Mouse (Mus musculus) stomach, embryonic 16.5 days (tissue): ENCODE data around the gene Suv39h1. TPM values are rescaled to one million over a fixed set of nuclear protein-coding genes. Genes with fewer than 3 reads are reported as not detected.

ENCODE experiments used
- ATAC-seq: fragments of 200-750 bp; cut with Nextera tagmentation; 2 replicates; pipeline ENCODE4 v1.8.0; 2017; ENCODE audit warnings: moderate number of reproducible peaks, moderate TSS enrichment; ENCODE audit not compliant: insufficient read depth, low FRiP score
- H3K27ac ChIP-seq: fragments of 300-500 bp; sonication (generic); 2 replicates; pipeline ENCODE4 v1.5.1; 2014; ENCODE audit warnings: low read length
- H3K27me3 ChIP-seq: fragments of 300-500 bp; sonication (generic); 2 replicates; pipeline ENCODE4 v1.6.1; 2014; ENCODE audit warnings: low read length, control low read depth, mixed read lengths; ENCODE audit not compliant: control insufficient read depth, insufficient read depth
- H3K36me3 ChIP-seq: fragments of 300-500 bp; sonication (generic); 2 replicates; pipeline ENCODE4 v1.6.1; 2014; ENCODE audit warnings: low read length; ENCODE audit not compliant: control insufficient read depth, insufficient read depth
- H3K4me1 ChIP-seq: fragments of 300-500 bp; sonication (generic); 2 replicates; pipeline ENCODE4 v1.6.1; 2014; ENCODE audit warnings: low read length, control low read depth, mixed read lengths; ENCODE audit not compliant: control insufficient read depth, insufficient read depth
- H3K4me2 ChIP-seq: fragments of 300-500 bp; sonication (generic); 2 replicates; pipeline ENCODE4 v1.6.1; 2014; ENCODE audit warnings: low read depth, low read length, mixed read lengths
- H3K4me3 ChIP-seq: fragments of 300-500 bp; sonication (generic); replicated peaks from 2 replicates; pipeline ENCODE4 v1.5.1; 2014; ENCODE audit warnings: mild to moderate bottlenecking, low read length
- H3K9ac ChIP-seq: fragments of 300-500 bp; sonication (generic); 2 replicates; pipeline ENCODE4 v1.6.1; 2014; ENCODE audit warnings: low read length
- H3K9me3 ChIP-seq: fragments of 300-500 bp; sonication (generic); replicated peaks from 2 replicates; pipeline ENCODE4 v1.6.1; 2016; ENCODE audit warnings: low read length, control low read depth; ENCODE audit not compliant: control insufficient read depth
- WGBS: fragments of 180-500 bp; shearing (Covaris S2); extraction: QIAGEN DNeasy Blood & Tissue Kit; methylation state at CpG from one replicate; pipeline ENCODE4 v1.1.7; 2014; 5-methylcytosine and 5-hydroxymethylcytosine counted together
- polyA plus RNA-seq: library from polyadenylated mRNA; unstranded; fragments of >200 nt; fragmentation: Nextera tagmentation; extraction: Ambion mirVana; gene quantifications from 2 replicates; pipeline ENCODE4 v1.2.1, GENCODE M21; 2015

Gene Suv39h1
- polyA plus RNA-seq, 1 experiment from 2014 or later: 42.1 TPM

DNA sequence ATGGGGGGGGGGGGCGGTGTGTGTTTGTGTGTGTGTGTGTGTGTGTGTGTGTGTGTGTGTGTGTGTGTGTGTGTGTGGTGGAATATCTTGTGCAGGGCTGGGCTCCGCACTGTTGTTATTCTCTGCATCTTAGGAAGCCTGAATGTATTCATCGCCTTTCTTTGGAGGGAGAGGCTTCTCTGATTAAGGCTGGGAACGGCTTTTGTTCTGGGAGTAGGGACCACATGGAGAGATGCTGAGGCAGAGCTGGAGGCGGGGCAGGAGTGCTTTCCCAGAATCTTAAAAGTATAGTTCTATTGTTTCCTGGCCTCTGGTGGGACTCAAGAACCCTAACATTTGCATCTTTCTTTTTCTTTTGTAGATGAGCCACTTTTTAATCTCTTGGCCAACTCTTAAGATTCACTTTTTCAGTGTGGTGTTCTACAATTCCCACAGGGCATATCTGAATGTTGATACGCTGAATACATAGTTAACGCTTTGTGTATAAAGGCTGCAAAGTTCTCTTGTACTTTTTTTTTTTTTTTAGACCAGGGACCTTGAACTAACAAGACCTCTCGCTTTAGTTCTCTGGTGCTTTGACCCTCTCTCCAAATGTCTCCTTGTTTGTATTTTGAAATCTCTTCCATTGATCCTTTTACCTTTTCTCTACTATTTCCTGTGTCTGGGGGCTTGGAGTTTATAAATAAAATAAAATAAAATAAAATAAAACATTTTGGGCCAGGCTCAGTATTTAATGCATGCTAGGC, 60.8 kb downstream of the Suv39h1 start:
- no peaks in the 10 kb centered on the region for H3K27me3 ChIP-seq
- H3K36me3 ChIP-seq: no peaks in the 10 kb centered on the region
- H3K4me2 ChIP-seq: no peak overlapping the region
- no peak for ATAC-seq
- 37% methylated on average over 7 of the region's 8 CpGs for WGBS
- H3K4me1 ChIP-seq: no peaks in the 10 kb centered on the region
- H3K9ac ChIP-seq: no peak overlapping the region
- no peak overlapping the region for H3K27ac ChIP-seq
- H3K9me3 ChIP-seq: no peaks in the 10 kb centered on the region
- H3K4me3 ChIP-seq: no peak overlapping the region

DNA sequence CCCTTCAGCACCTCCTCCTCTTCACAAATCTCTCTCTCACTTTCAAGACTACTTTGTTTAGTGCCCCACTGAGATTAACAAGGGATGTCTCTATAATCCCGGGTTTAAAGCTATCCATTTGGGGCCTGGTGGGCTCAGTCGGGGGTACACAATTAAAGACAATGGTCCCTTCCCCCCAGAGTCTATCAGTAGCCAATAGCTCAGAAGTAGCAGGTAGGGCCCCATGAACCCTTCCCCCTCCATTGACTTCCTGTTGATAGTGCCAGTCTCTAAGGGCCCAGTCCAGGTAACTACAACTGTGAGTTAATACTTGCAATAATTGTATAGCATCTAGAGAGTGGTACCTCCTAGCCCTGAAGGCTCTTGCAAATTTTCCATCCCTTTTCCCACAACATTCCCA, 61.4 kb downstream of the Suv39h1 start:
- Histone ChIP-seq H3K27ac (no peak overlapping the region), H3K9me3 (no peaks in the 10 kb centered on the region), H3K4me3 (no peak overlapping the region), H3K4me1 (no peaks in the 10 kb centered on the region), H3K36me3 (no peaks in the 10 kb centered on the region), H3K4me2 (no peak overlapping the region), H3K27me3 (no peaks in the 10 kb centered on the region), H3K9ac (no peak overlapping the region)
- ATAC-seq: no peak
- 23% methylated on average over 2 of the region's 2 CpGs for WGBS

Other genes starting within 250 kb of the Suv39h1 start
- 25.3 and 28.6 TPM in 2 replicates for gene Otud5, start 233.4 kb downstream of the Suv39h1 start, polyA plus RNA-seq
- gene Pim2, start 196.5 kb downstream of the Suv39h1 start, polyA plus RNA-seq: 10.9 and 11.1 TPM in 2 replicates
- 45.0 and 47.0 TPM in 2 replicates for gene Slc35a2, start 190.7 kb downstream of the Suv39h1 start, polyA plus RNA-seq
- 99.8 and 104 TPM in 2 replicates for gene Pqbp1, start 175.5 kb downstream of the Suv39h1 start, polyA plus RNA-seq
- 142 and 143 TPM in 2 replicates for gene Timm17b, start 175.4 kb downstream of the Suv39h1 start, polyA plus RNA-seq
- gene Gm10491, start 166.9 kb downstream of the Suv39h1 start, polyA plus RNA-seq: not detected in 2 replicates
- gene Gm10490, start 165.2 kb downstream of the Suv39h1 start, polyA plus RNA-seq: not detected in 2 replicates
- 7.6 and 8.6 TPM in 2 replicates for gene Pcsk1n, start 154.9 kb downstream of the Suv39h1 start, polyA plus RNA-seq
- gene Eras, start 146.2 kb downstream of the Suv39h1 start, polyA plus RNA-seq: not detected in 2 replicates
- gene Hdac6, start 126.9 kb downstream of the Suv39h1 start, polyA plus RNA-seq: 21.4 and 23.3 TPM in 2 replicates
- 5.6 and 6.0 TPM in 2 replicates for gene Gata1, start 96.7 kb downstream of the Suv39h1 start, polyA plus RNA-seq
- gene Glod5, start 56.3 kb downstream of the Suv39h1 start, polyA plus RNA-seq: 1.8 and 2.1 TPM in 2 replicates
- gene Was, start 15.7 kb upstream of the Suv39h1 start, polyA plus RNA-seq: 0.41 and 0.62 TPM in 2 replicates
- gene Wdr13, start 58.1 kb upstream of the Suv39h1 start, polyA plus RNA-seq: 31.5 and 35.5 TPM in 2 replicates
- 396 and 404 TPM in 2 replicates for gene Rbm3, start 71.1 kb upstream of the Suv39h1 start, polyA plus RNA-seq
- gene Tbc1d25, start 101.4 kb upstream of the Suv39h1 start, polyA plus RNA-seq: 10.9 and 11.6 TPM in 2 replicates
- gene Ebp, start 118.8 kb upstream of the Suv39h1 start, polyA plus RNA-seq: 53.3 and 67.0 TPM in 2 replicates
- gene Porcn, start 131.8 kb upstream of the Suv39h1 start, polyA plus RNA-seq: 13.8 and 15.9 TPM in 2 replicates
- gene Ftsj1, start 177.6 kb upstream of the Suv39h1 start, polyA plus RNA-seq: 35.1 and 39.1 TPM in 2 replicates
- 26.0 and 31.3 TPM in 2 replicates for gene Slc38a5, start 196.4 kb upstream of the Suv39h1 start, polyA plus RNA-seq